Mouse (Mus musculus) thymus, adult 2 months (tissue): Measurements from ENCODE around the gene Brd3os.

Experiments
- CTCF ChIP-seq: fragments of 200-500 bp; IDR thresholded peaks from 2 replicates; pipeline ENCODE4 v1.5.1; 2012; ENCODE audit warnings: mild to moderate bottlenecking, control low read depth, low read length, moderate library complexity, borderline replicate concordance; ENCODE audit not compliant: control insufficient read depth, poor library complexity, insufficient read depth; ENCODE audit errors: extremely low read depth
- POLR2A ChIP-seq: fragments of 200-500 bp; IDR thresholded peaks from 2 replicates; pipeline ENCODE4 v1.6.1; 2012; ENCODE audit warnings: mild to moderate bottlenecking, low read length, control low read depth, moderate library complexity; ENCODE audit not compliant: control insufficient read depth, poor library complexity, insufficient read depth; ENCODE audit errors: extremely low read depth

- TF ChIP-seq CTCF (0 out of 2 replicates have a peak, but pooled peaks have one; percentile 20), POLR2A (peak; percentile 95)
Observed at GRCm38 (mm10) chr2:27475495-27476302, 33.6 kb downstream of the Brd3os start.
